Mouse (Mus musculus) megakaryocyte, embryonic 14.5 days (primary cell): ENCODE measurements around the gene Fbxo5. TPM values are rescaled to one million over a fixed set of nuclear protein-coding genes. Genes with fewer than 3 reads are reported as not detected.

Source experiments
- H3K27me3 ChIP-seq: replicated peaks from 2 replicates; pipeline ENCODE3; 2012; ENCODE audit warnings: inconsistent platforms
- H3K36me3 ChIP-seq: replicated peaks from 2 replicates; pipeline ENCODE3; 2012; ENCODE audit warnings: low read length, inconsistent platforms, mixed read lengths
- H3K4me1 ChIP-seq: 2 replicates; pipeline ENCODE4 v1.6.1; 2012; ENCODE audit warnings: inconsistent platforms
- H3K4me3 ChIP-seq: replicated peaks from 2 replicates; pipeline ENCODE3; 2012; ENCODE audit warnings: moderate library complexity, mild to moderate bottlenecking, inconsistent platforms
- H3K9me3 ChIP-seq: 2 replicates; pipeline ENCODE4 v1.6.1; 2012; ENCODE audit warnings: inconsistent platforms
- FLI1 ChIP-seq: IDR thresholded peaks from 2 replicates; pipeline ENCODE4 v1.6.1; 2012; ENCODE audit warnings: low read length, inconsistent platforms, mixed read lengths
- GATA1 ChIP-seq: IDR thresholded peaks from 3 replicates; pipeline ENCODE4 v1.6.1; 2012; ENCODE audit warnings: mixed read lengths, low read length, inconsistent platforms, borderline replicate concordance
- polyA plus RNA-seq: library from polyadenylated mRNA; stranded (reverse); fragments of >175 nt; gene quantifications from 2 replicates; pipeline ENCODE4 v1.2.3, GENCODE M21; 2012; ENCODE audit warnings: low replicate concordance; ENCODE audit not compliant: insufficient read depth

Fbxo5 gene
- 1.5 TPM in 1 of 2 replicates, not detected in the other for polyA plus RNA-seq

DNA sequence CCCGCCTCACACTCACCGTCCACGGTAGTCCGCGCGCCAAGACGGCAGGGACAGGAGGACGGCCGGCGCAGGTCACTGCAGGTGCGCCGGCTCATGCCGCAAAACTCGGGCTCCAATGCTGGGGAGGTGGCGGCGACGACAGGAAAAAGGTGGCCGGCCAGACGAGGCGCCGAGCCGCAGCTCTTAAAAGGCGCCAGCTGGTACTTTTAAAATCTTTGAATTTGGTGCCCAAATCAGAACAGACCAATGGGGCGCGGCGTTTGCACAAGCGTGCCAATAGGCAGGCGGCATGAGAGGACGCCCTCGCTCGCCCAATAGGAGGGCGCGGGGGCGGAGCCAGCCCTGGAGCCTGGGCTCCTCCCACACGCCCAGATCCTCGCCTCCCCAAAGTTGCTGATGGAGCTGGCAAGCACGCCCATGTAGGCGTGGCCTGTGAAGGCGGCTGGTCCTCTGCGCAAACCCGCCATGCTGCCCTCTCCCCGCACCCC lies at the start of gene Fbxo5:
Gene Fbxo5, minus strand, starts transcription at position 358 of the 488 bp plus-strand sequence.
- peak within 1 kb of the TSS; percentile 97 for H3K4me3 ChIP-seq
- peaks cover 26% of the 10 kb centered on the region for H3K36me3 ChIP-seq
- H3K27me3 ChIP-seq: no peaks in the 10 kb centered on the region
- TF ChIP-seq GATA1 (no peak), FLI1 (peak; percentile 70; the same call in 1 of the 2 replicates)
- H3K4me1 ChIP-seq: peaks cover 58% of the 10 kb centered on the region
- H3K9me3 ChIP-seq: no peaks in the 10 kb centered on the region

DNA sequence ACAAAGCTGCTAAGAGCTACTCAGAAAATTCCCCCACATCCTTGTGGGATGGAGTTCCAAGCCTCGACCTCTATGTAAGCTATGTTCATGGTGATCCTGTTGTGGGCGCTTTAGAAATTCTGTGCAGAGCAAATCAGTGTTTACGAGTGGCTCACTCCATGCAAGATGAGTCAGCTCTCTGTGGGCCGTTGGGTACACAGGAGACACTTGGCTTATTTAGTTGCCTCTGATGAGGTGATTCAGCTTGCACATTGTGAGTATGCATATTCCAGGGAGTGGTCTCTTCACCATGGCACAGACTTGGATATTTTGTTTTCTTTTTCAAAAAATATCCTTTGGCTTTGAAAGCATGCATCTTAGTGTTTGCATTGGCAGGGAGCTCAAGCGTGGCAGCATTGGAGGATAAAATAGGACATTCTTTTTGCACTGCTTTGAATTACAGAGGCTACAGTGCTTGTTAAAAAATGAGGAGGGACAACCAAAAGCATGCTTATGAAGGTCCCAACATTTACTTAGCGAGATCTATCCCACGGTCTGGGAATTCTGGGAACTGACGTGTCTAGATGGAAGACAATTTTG lies 48.0 kb upstream of the Fbxo5 start:
- H3K36me3 ChIP-seq: no peaks in the 10 kb centered on the region
- no peaks in the 10 kb centered on the region for H3K27me3 ChIP-seq
- no peak overlapping the region for H3K4me3 ChIP-seq
- H3K4me1 ChIP-seq: no peaks in the 10 kb centered on the region
- H3K9me3 ChIP-seq: no peaks in the 10 kb centered on the region
- TF ChIP-seq GATA1: no peak
- TF ChIP-seq FLI1: no peak

DNA sequence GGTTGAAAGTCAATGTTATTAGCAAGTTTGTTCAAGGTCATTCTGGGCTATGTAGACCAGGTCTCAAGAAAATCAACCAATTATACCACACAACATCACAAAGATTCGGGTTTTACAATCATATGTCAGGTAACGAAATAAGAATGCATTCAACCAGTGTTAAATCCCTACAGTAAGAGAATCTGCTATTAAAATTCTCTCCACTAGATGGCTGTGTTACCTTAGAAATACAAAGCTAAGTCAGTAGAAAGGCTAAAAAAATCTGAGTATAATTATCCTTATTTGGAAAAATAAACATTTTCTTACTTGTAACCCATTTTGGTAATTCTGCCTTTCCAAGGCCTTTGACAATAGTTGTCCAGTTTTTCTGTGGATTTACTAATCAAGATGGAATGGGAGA lies 41.5 kb upstream of the Fbxo5 start:
- no peaks in the 10 kb centered on the region for H3K36me3 ChIP-seq
- no peak for TF ChIP-seq GATA1
- no peak for TF ChIP-seq FLI1
- H3K27me3 ChIP-seq: no peaks in the 10 kb centered on the region
- H3K4me3 ChIP-seq: no peak overlapping the region
- no peaks in the 10 kb centered on the region for H3K4me1 ChIP-seq
- no peaks in the 10 kb centered on the region for H3K9me3 ChIP-seq

DNA sequence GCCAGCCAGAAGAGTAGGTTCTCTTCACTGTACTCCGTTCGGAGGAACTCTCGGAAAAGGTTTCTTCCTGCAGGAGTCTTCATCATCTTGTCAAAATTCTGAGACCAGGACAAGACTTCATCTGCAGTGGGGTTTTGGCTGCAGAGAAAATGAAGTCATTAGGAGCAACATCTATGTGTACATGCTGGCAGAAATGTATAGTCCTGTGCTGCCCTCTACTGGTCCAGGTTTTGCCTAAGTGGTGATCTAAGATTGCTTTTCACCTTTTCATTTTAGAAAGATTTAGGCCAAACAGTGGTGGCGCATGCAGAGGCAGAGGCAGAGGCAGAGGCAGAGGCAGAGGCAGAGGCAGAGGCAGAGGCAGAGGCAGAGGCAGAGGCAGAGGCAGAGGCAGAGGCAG lies 36.0 kb upstream of the Fbxo5 start:
- Histone ChIP-seq H3K36me3 (no peaks in the 10 kb centered on the region), H3K4me3 (no peak overlapping the region), H3K4me1 (no peaks in the 10 kb centered on the region), H3K27me3 (no peaks in the 10 kb centered on the region), H3K9me3 (no peaks in the 10 kb centered on the region)
- TF ChIP-seq GATA1 (no peak), FLI1 (no peak)

DNA sequence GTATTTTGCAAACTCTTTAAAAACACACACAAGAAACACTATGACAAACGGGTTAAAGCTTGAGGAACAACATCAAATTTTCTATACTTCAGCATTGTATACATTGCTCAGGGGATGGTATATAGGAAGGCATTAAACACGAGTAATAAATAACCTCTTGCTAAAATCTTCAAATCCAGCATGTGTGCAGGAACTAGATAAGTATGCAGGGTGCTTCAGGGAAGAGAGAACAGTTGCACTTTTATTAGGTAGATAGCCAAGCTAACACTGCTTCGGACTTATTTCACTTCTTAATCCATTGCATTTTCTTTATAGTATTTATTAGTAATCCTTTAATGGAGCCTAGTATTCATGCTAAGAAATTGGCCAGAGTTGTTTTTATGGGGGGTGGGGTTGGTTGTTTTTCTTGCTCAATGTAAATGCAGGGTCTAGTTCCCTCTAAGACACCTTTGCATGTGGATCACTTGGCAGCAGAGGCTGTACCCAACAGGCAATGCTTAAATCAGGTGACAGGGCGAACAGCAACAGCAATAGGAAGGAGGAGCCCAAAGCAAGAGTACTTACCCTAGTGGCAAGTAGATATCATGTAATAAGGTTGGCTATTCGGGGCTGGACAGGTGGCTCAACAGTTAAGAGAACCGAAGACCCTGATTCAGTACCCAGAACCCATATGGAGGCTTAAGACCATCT lies 21.1 kb upstream of the Fbxo5 start:
- H3K4me3 ChIP-seq: no peak overlapping the region

DNA sequence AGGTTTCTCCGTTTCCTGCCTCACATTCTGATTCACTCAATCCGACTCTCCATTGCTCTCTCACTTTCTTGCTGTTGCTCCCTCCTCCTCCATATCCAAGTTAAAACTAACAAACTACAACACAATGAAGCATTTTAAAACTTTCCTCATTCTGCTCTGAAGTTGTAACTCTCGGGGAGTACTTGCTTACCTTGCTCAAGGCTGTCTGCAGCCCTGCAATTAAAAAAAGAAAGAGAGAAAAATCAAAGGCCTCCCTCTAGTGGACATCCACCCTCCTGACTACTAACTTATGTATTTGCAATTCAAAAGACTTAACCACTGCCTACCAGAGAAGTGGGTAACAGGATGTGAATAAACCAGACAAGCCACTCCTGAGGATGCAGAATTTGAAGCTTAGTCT lies 19.4 kb upstream of the Fbxo5 start:
- H3K9me3 ChIP-seq: no peaks in the 10 kb centered on the region
- H3K4me3 ChIP-seq: peak overlapping the region; percentile 99
- H3K27me3 ChIP-seq: no peaks in the 10 kb centered on the region
- peaks cover 19% of the 10 kb centered on the region for H3K36me3 ChIP-seq
- H3K4me1 ChIP-seq: peaks cover 36% of the 10 kb centered on the region
- TF ChIP-seq GATA1: no peak
- TF ChIP-seq FLI1: no peak

More for the DNA sequence above, 21.1 kb upstream of the Fbxo5 start:
- peaks cover 25% of the 10 kb centered on the region for H3K4me1 ChIP-seq
- TF ChIP-seq FLI1 (no peak), GATA1 (no peak)
- H3K36me3 ChIP-seq: peaks cover 11% of the 10 kb centered on the region
- no peaks in the 10 kb centered on the region for H3K9me3 ChIP-seq
- no peaks in the 10 kb centered on the region for H3K27me3 ChIP-seq

DNA sequence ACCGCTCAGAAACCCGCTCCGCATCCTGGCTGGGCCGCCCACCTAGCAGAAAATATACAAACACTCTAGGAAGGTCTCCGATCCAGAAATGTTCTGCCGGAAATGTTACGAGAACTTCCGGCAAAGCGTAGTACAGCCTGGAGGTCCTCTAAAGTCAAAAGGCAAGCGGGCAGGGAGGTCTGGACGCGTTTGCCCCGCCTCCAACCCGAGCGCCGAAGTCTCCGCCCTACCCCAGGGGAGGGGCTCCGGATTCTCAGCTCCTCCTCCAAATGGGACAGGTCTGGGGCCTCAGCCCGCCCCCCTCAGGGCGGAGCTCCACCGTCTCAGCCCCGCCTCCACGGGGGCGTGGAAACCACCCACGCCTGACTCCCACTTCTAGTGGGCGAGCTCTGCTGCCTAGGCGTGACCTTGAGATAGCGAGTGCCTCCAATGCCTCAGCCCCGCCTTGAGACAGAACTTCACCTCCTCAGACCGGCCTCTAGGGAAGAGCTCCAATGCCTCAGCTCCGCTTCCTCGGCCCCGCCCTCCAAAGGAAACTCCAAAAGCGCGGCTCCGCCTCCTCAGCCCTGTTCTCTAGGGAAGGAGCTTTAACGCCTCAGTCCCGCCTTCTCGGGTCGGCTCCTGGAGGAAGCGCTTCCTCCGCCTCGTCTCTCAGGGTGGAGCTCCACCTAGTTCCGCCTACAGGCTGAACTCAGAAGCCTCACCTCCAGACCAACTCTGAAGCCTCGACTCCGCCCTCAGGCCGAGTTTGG lies 18.5 kb upstream of the Fbxo5 start, which contains the start of gene Mtrf1l:
Gene Mtrf1l, minus strand, starts transcription at position 171 of the 752 bp plus-strand sequence.
- Histone ChIP-seq H3K36me3 (peaks cover 27% of the 10 kb centered on the region), H3K9me3 (no peaks in the 10 kb centered on the region), H3K4me3 (peak within 1 kb of the TSS; percentile 99), H3K4me1 (peaks cover 36% of the 10 kb centered on the region), H3K27me3 (no peaks in the 10 kb centered on the region)
- TF ChIP-seq GATA1: no peak
- no peak for TF ChIP-seq FLI1

DNA sequence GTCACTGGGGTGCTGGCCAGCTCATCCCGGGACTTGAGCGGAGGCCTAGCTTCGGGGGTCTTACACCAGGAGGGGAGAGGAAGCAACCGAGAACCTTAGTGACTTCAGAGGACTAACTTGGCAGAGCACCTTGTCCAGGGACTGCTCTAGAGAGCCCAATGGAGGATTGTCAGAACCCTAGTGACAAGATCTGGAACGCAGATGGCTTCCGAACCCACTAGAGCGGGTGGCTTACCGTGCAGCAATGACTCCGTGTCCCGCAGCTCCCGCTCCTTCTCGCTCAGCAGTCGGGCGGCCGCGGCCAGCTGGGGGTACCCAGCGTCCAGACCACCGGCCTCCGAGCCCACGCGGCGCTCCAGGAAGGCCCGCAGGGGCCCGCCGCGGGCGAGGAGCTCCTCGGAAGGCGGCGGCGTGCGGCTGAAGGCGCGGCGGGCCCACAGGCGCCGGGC lies 17.9 kb upstream of the Fbxo5 start:
- TF ChIP-seq FLI1 (no peak), GATA1 (no peak)
- Histone ChIP-seq H3K27me3 (no peaks in the 10 kb centered on the region), H3K4me1 (peaks cover 36% of the 10 kb centered on the region), H3K9me3 (no peaks in the 10 kb centered on the region), H3K36me3 (peaks cover 33% of the 10 kb centered on the region), H3K4me3 (peak overlapping the region; percentile 99)

DNA sequence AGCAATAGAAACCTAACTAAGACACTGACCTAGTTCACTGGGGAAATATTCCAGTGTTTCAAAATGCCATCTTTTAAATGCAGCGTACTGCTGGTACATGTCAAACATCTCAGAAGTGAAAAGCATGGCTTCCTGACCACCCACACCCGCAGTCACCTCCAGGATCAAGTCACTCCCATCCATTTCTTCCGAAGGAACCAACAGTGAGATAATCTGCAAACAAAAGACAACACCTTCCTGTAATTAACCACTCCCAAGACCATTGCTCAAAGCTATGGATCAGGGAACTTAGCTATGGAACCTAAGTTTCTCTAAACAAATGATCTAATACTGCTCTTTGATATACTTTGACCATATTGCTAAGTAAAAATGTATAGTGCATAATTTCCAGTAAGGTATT lies 13.4 kb upstream of the Fbxo5 start:
- Histone ChIP-seq H3K9me3 (no peaks in the 10 kb centered on the region), H3K27me3 (no peaks in the 10 kb centered on the region)

More for the DNA sequence above, 13.4 kb upstream of the Fbxo5 start:
- Histone ChIP-seq H3K36me3 (peaks cover 74% of the 10 kb centered on the region), H3K4me1 (peaks cover 22% of the 10 kb centered on the region), H3K4me3 (no peak overlapping the region)
- TF ChIP-seq GATA1 (no peak), FLI1 (no peak)
